Mouse (Mus musculus) midbrain, embryonic 10.5 days (tissue): ENCODE results near the gene Rnasek. TPM values are rescaled to one million over a fixed set of nuclear protein-coding genes. Genes with fewer than 3 reads are reported as not detected.
A peak's percentile ranks its signal among the peaks of the same experiment; 100 is the strongest.

ENCODE experiments used
- DNase-seq: peaks from one replicate; pipeline ENCODE4 v3.0.0-alpha.2; 2017; ENCODE audit warnings: low spot score
- H3K27ac ChIP-seq: fragments of 300-500 bp; sonication (generic); replicated peaks from 2 replicates; pipeline ENCODE4 v1.5.1; 2016; ENCODE audit warnings: mild to moderate bottlenecking
- H3K27me3 ChIP-seq: fragments of 300-500 bp; sonication (generic); 2 replicates; pipeline ENCODE4 v1.6.1; 2016; ENCODE audit warnings: low read depth, mild to moderate bottlenecking; ENCODE audit not compliant: poor library complexity, severe bottlenecking
- H3K36me3 ChIP-seq: fragments of 300-500 bp; sonication (generic); 2 replicates; pipeline ENCODE4 v1.6.1; 2016; ENCODE audit warnings: mild to moderate bottlenecking, moderate library complexity
- H3K4me1 ChIP-seq: fragments of 300-500 bp; sonication (generic); 2 replicates; pipeline ENCODE4 v1.6.1; 2016
- H3K4me3 ChIP-seq: fragments of 300-500 bp; sonication (generic); 2 replicates; pipeline ENCODE4 v1.5.1; 2016; ENCODE audit warnings: mild to moderate bottlenecking, moderate library complexity
- H3K9me3 ChIP-seq: fragments of 300-500 bp; sonication (generic); replicated peaks from 2 replicates; pipeline ENCODE4 v1.6.1; 2016; ENCODE audit warnings: mild to moderate bottlenecking
- WGBS: fragments of 180-500 bp; shearing (Covaris S2); methylation state at CpG from one replicate; pipeline ENCODE4 v1.1.7; 2016; 5-methylcytosine and 5-hydroxymethylcytosine counted together
- polyA plus RNA-seq: library from polyadenylated mRNA; unstranded; fragments of >200 nt; fragmentation: Nextera tagmentation; extraction: Ambion mirVana; gene quantifications from 2 replicates; pipeline ENCODE4 v1.2.1, GENCODE M21; 2016

Gene Rnasek
- polyA plus RNA-seq, 1 experiment from 2014 or later: 104 TPM

GRCm38 (mm10) chr11:70220731-70221602, 18.7 kb downstream of the Rnasek start, which contains the start of gene Slc16a13:
TSS of gene Slc16a13 (minus strand) at chr11:70221064.
- peaks cover 47% of the 10 kb centered on the region for H3K4me1 ChIP-seq
- H3K9me3 ChIP-seq: no peaks in the 10 kb centered on the region
- DNase-seq: peak; percentile 95
- H3K27ac ChIP-seq: peak within 1 kb of the TSS; percentile 91
- H3K36me3 ChIP-seq: peaks cover 17% of the 10 kb centered on the region
- under 1% methylated on average over 28 of the region's 28 CpGs for WGBS
- peak within 1 kb of the TSS; percentile 73 for H3K4me3 ChIP-seq
- peaks cover 64% of the 10 kb centered on the region for H3K27me3 ChIP-seq

DNA sequence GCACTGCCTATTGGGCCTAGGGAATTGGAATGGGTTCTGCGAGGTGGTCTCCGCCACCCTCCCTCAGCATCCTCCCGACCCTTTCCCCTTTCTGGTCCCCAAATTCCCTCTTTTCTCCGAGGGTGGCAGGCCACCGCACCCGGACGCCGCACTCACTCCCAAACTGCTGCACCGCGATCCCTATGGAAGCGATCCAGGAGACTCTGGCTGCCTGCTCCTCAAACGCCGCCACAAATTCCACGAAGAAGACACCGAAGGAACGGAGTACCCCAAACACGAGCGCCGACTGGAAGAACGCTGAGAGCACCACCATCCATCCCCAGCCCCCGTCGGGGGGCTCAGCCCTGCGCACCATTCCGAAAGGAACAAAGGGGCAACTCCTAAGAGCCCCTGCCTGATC, 19.3 kb downstream of the Rnasek start:
- no peaks in the 10 kb centered on the region for H3K9me3 ChIP-seq
- H3K4me3 ChIP-seq: peak overlapping the region; percentile 73
- under 1% methylated on average over 24 of the region's 24 CpGs for WGBS
- H3K27ac ChIP-seq: peak overlapping the region; percentile 91
- no peak for DNase-seq
- H3K4me1 ChIP-seq: peaks cover 49% of the 10 kb centered on the region
- peaks cover 64% of the 10 kb centered on the region for H3K27me3 ChIP-seq
- H3K36me3 ChIP-seq: peaks cover 17% of the 10 kb centered on the region

DNA sequence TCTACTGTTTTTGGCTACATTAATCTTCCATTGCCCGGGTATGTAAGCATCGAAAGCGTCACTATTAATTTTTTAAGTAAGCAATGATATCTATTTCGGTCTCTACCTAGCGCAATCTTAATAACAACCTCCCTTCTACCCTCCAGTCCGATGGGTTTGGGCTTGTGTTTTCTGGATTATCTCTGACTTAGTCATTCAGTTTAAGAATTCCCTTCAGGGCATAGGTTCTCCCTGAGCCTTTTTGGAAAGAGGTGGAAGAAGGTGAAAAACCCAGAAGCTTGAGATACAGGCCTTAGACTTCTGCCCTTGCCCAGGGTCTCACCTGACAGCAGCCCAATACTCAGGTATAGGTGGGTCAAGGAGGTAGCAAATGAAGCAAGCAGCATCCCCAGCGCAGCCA, 19.8 kb downstream of the Rnasek start:
- Histone ChIP-seq H3K27me3 (peaks cover 64% of the 10 kb centered on the region), H3K4me1 (peaks cover 53% of the 10 kb centered on the region), H3K9me3 (no peaks in the 10 kb centered on the region), H3K4me3 (peak overlapping the region; percentile 73), H3K27ac (peak overlapping the region; percentile 91), H3K36me3 (peaks cover 17% of the 10 kb centered on the region)
- DNase-seq: no peak
- WGBS: 54% methylated on average over 7 of the region's 7 CpGs

- 86% methylated on average over 15 of the region's 15 CpGs for WGBS
- H3K27me3 ChIP-seq: peaks cover 64% of the 10 kb centered on the region
- peak overlapping the region; percentile 73; the same call in 1 of the 2 replicates for H3K4me3 ChIP-seq
- H3K27ac ChIP-seq: no peak overlapping the region
- H3K36me3 ChIP-seq: peaks cover 17% of the 10 kb centered on the region
- H3K9me3 ChIP-seq: no peaks in the 10 kb centered on the region
- peaks cover 60% of the 10 kb centered on the region for H3K4me1 ChIP-seq
- no peak for DNase-seq
Measured at GRCm38 (mm10) chr11:70218741-70219470, 20.7 kb downstream of the Rnasek start.

GRCm38 (mm10) chr11:70218039-70218438, 21.6 kb downstream of the Rnasek start:
- DNase-seq: no peak
- whole genome bisulfite sequencing: 88% methylated on average over 4 of the region's 4 CpGs
- Histone ChIP-seq H3K4me3 (no peak overlapping the region), H3K27ac (no peak overlapping the region), H3K36me3 (peaks cover 17% of the 10 kb centered on the region), H3K4me1 (peaks cover 67% of the 10 kb centered on the region), H3K9me3 (no peaks in the 10 kb centered on the region), H3K27me3 (peaks cover 66% of the 10 kb centered on the region)

GRCm38 (mm10) chr11:70216103-70216502, 23.5 kb downstream of the Rnasek start:
- WGBS: 50% methylated on average over 3 of the region's 3 CpGs
- Histone ChIP-seq H3K9me3 (no peaks in the 10 kb centered on the region), H3K4me3 (no peak overlapping the region), H3K36me3 (peaks cover 17% of the 10 kb centered on the region), H3K27ac (no peak overlapping the region), H3K4me1 (peaks cover 53% of the 10 kb centered on the region), H3K27me3 (peaks cover 66% of the 10 kb centered on the region)
- no peak for DNase-seq

GRCm38 (mm10) chr11:70215301-70215700, 24.3 kb downstream of the Rnasek start:
- Histone ChIP-seq H3K27me3 (peaks cover 66% of the 10 kb centered on the region), H3K9me3 (no peaks in the 10 kb centered on the region), H3K4me3 (peak overlapping the region; percentile 56; the same call in 1 of the 2 replicates), H3K4me1 (peaks cover 45% of the 10 kb centered on the region), H3K27ac (no peak overlapping the region), H3K36me3 (peaks cover 17% of the 10 kb centered on the region)
- DNase-seq: no peak
- WGBS: 9% methylated on average over 22 of the region's 22 CpGs

DNA sequence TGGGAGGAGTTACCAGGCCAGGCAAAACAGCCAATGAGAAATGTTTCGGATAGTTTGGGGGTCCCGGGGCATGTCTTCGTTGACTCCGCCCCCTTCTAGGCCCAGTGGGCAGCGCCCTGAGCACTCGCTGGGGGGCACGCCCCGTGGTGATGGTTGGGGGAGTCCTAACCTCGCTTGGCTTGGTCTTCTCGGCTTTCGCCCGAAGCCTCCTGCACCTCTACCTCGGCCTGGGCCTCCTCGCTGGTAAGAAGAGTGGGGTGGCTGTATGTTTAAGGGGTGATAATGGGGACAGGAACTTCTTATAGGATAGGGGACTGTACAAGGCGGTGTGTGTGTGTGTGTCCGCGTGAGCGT, 24.8 kb downstream of the Rnasek start:
- whole genome bisulfite sequencing: 2% methylated on average over 18 of the region's 18 CpGs
- Histone ChIP-seq H3K4me3 (peak overlapping the region; percentile 56), H3K27ac (no peak overlapping the region), H3K9me3 (no peaks in the 10 kb centered on the region), H3K4me1 (peaks cover 40% of the 10 kb centered on the region), H3K36me3 (peaks cover 17% of the 10 kb centered on the region), H3K27me3 (peaks cover 66% of the 10 kb centered on the region)
- DNase-seq: no peak

DNA sequence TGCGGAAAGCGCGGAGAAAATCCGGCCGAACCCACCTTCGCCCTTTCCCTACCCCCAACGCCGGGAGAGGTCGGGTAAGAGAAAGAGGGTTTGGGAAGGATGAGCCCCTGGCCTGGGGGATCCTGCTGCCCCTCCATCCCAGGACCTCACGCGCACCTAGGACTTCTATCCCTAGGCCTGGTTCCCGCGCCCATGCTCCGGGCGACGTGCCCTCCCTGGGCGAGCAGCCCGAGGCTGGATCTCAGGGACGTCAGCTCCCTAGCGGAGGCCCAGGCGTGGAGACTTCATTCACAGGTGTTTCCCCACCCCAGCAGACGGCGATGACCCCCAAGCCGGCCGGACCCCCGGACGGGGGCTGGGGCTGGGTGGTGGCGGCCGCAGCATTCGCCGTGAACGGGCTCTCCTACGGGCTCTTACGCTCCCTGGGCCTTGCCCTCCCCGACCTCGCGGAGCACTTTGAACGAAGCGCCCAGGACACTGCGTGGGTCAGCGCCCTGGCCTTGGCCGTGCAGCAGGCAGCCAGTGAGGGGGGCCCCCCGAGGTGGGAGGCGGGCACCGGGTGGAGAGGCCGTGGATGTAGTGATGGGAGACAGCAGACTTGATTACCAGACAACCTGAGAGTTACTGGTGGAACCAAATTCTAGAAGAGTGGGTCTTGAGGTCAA, 25.3 kb downstream of the Rnasek start:
- 2% methylated on average over 46 of the region's 46 CpGs for WGBS
- H3K4me1 ChIP-seq: peaks cover 35% of the 10 kb centered on the region
- DNase-seq: peak; percentile 61
- no peaks in the 10 kb centered on the region for H3K9me3 ChIP-seq
- H3K36me3 ChIP-seq: peaks cover 17% of the 10 kb centered on the region
- peak overlapping the region; percentile 56 for H3K4me3 ChIP-seq
- H3K27ac ChIP-seq: peak overlapping the region; percentile 63; the same call in 1 of the 2 replicates
- H3K27me3 ChIP-seq: peaks cover 65% of the 10 kb centered on the region

DNA sequence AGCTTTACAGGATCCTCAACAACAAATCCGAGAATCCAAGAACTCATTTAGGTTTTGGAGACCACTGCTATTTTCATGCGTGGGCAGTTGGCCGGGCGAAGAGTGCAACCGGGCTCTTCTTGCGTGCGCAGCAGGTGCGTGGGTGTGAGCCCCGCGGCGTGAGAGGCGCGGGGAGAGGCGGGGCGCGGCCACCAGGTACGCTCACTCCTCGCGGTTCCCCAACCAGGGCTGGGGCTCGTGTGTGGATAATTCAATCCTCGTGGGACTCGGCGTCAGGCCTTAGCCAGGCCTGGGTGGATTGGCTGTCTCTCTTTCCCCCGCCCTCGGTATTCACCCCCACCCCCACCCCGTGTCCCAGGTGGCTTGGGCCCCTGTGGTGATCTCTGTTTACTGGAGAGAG, 25.9 kb downstream of the Rnasek start:
- 9% methylated on average over 26 of the region's 26 CpGs for WGBS
- peak overlapping the region; percentile 56 for H3K4me3 ChIP-seq
- H3K27ac ChIP-seq: peak overlapping the region; percentile 63; the same call in 1 of the 2 replicates
- H3K4me1 ChIP-seq: peaks cover 29% of the 10 kb centered on the region
- H3K9me3 ChIP-seq: no peaks in the 10 kb centered on the region
- no peak for DNase-seq
- H3K36me3 ChIP-seq: peaks cover 14% of the 10 kb centered on the region
- H3K27me3 ChIP-seq: peaks cover 60% of the 10 kb centered on the region

DNA sequence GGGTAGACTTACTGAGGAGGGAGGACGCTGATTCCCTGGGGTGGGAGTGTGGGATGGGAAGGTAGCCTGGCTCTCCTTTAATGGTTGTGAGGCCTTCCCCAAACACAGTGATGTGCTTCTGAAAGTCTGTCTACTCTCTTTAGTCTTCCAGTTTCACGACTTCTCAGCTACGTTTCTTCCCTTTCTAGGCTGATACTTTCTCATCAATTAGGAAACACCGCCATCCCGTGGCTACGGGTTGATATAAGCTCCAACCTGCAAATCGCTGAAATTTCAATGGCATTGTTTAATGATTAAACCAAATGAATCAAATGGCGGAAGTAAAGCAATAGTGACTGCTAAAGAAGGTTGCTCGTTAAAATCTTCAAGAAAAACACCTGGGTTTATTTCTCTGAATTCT, 26.7 kb downstream of the Rnasek start:
- 14% methylated on average over 9 of the region's 9 CpGs for WGBS
- H3K9me3 ChIP-seq: no peaks in the 10 kb centered on the region
- peaks cover 11% of the 10 kb centered on the region for H3K36me3 ChIP-seq
- H3K4me1 ChIP-seq: peaks cover 25% of the 10 kb centered on the region
- H3K27ac ChIP-seq: no peak overlapping the region
- DNase-seq: peak; percentile 45
- H3K4me3 ChIP-seq: no peak overlapping the region
- H3K27me3 ChIP-seq: peaks cover 60% of the 10 kb centered on the region

DNA sequence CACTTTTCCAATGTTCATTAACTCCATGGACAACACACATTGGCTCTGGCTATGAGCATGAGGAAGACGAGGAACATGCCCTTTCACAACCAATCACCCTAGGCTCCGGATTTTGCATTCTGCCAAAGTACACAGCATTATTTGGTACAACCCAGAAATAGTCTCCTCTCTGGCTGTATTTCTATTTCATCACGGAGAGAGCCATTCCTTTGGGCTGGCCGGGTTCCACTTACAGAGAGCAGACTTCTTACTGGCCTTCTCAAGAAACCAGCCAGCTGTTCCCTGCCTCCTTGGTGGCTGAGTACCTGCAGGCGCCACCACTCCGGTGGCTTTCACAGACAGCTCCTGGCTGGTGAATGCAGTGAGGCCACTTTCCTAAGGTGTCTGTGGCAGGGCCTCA, 27.2 kb downstream of the Rnasek start, which contains the start of gene Slc16a11:
Gene Slc16a11, plus strand, starts transcription at position 330 of the 400 bp plus-strand sequence.
- Histone ChIP-seq H3K9me3 (no peaks in the 10 kb centered on the region), H3K4me3 (peak within 1 kb of the TSS; percentile 56), H3K36me3 (peaks cover 7% of the 10 kb centered on the region), H3K27ac (no peak within 1 kb of the TSS), H3K27me3 (peaks cover 56% of the 10 kb centered on the region), H3K4me1 (peaks cover 25% of the 10 kb centered on the region)
- no peak for DNase-seq
- 66% methylated on average over 6 of the region's 6 CpGs for WGBS
